Mouse (Mus musculus) megakaryocyte, embryonic 14.5 days (primary cell): ENCODE results near the gene Kif16b.

Experiments
- FLI1 ChIP-seq: IDR thresholded peaks from 2 replicates; pipeline ENCODE4 v1.6.1; 2012; ENCODE audit warnings: low read length, inconsistent platforms, mixed read lengths
- GATA1 ChIP-seq: IDR thresholded peaks from 3 replicates; pipeline ENCODE4 v1.6.1; 2012; ENCODE audit warnings: mixed read lengths, low read length, inconsistent platforms, borderline replicate concordance

DNA sequence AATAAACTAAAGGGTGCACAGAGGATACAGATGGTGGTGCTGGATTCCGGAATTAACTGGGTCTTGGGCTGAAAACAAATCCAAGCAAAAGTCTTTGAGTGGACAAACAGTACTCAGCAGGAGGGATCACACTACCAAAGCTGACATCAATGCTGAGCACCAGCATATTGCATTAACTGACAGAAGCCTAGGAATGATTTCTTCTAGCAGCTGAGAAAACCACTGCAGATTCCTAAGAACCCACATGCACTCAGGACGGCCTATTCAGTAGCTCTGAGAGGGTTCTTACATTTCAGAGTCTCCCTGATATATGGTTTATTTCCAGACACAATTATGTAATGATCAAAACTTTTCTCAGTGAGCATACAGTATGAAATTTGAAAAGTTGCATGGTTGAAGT, 162.8 kb downstream of the Kif16b start:
- no peak for TF ChIP-seq GATA1
- TF ChIP-seq FLI1, result no peak
